Mouse (Mus musculus) layer of hippocampus, adult 9-10 months (tissue): ENCODE results near the gene Snrpd2.
"Not testable (repeated sequence)": the region's sequence is repeated elsewhere in the genome, so short reads cannot be mapped to it uniquely, and the experiment has no call there.

Experiments used
- DNase-seq: peaks from one replicate; pipeline ENCODE4 v3.0.0; 2022; ENCODE audit warnings: low spot score

Gene Snrpd2

DNA sequence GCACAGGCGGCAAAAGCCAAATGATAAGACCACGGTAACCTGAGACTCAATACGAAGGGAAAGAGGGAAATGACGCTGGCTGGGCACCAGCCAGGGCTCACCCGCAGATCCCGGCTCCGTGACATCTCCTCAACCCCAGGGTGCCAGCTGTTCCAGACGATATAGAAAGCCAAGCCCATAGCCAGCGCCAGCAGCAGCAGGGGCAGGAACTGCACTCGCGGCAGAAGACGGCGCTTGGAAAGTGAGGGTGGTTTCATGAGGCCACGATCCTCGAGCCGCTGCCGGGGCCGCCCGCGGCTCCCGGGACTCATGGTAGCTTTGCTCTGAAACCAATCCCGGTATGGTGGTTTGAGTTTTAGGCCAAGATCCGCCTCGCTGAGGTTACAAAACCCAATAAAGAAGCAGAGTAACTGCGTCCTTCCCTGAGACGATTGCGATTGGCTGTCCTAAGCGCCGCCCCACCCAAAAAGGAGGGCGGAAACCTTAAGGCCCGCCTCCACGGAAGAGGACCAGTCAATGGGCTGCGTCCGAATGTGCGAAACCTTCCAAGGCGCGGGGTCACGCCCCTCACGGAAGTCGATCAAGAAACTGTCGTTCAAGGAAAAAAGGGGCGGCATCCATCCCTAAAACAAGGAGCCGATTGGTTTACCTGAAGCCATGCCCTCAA lies 514 bp upstream of the Snrpd2 start, which contains the start of gene Qpctl:
TSS of gene Qpctl (minus strand) at position 417 of the 667 bp plus-strand sequence.
- peak; percentile 95 for DNase-seq

DNA sequence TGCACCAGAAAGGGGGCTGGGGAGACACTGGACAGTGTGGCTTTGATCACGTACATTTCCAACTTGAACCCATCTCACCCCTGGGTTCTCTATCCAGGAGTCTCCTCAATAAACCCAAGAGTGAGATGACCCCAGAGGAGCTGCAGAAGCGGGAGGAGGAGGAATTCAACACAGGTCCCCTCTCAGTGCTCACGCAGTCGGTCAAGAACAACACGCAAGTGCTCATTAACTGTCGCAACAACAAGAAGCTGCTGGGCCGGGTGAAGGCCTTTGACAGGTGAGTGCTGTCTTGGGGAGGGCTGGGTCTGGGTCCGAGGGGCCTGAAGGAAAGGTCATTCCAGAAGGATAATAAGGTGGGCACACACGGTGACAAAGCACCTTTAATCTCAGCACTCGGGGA lies 1.6 kb downstream of the Snrpd2 start:
- DNase-seq = not testable (repeated sequence)

DNA sequence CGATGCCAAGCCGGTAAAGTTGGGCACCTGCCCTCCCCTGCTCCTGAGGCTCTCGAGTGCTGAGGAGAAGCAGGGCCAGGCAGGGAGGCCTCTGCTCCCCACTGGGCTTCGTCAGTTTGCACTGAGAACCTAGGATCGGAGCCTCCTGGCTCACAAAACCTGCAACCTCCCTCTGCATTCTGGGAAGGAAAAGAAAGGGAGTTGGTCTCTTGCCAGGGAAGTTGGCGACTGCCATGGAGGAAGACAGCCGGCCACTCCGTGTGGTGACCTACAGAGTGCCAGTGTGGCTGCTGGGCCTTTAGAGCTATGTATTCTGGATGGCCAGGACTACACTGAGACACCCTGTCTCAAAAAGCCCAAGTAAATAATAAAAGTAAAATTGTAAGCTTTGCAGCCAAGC lies 5.3 kb downstream of the Snrpd2 start:
- no peak for DNase-seq

DNA sequence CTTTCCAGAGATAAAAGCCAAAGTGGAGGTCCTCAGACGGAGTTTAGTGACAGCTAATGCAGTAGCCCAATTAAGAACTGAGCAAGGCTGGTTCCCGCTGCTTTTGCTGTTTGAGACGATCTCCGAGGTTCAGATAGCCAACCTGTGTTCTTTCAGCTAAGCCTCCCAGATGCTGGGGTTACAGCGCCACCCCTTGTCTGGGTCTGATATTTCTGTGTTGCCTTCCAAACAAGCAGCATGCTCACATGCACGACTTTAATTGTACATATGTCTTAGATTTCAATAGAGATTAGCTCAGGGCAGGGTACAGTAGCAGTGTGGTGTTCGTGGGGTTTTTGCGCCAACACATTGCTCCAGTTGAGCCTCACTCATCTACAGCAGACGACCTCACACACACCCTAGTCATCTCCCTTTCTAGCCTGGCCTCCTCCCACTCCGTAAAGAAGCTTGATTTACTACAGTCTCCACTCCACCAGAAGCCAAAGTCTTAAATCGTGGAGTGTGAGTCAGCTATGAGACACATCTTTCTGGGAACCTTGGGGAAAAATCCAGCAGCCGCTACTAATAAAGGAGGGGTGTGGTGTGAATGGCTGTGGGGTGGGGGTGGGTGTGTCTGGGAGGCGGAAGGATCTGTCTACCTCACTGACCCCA lies 6.4 kb downstream of the Snrpd2 start:
- DNase-seq = no peak

DNA sequence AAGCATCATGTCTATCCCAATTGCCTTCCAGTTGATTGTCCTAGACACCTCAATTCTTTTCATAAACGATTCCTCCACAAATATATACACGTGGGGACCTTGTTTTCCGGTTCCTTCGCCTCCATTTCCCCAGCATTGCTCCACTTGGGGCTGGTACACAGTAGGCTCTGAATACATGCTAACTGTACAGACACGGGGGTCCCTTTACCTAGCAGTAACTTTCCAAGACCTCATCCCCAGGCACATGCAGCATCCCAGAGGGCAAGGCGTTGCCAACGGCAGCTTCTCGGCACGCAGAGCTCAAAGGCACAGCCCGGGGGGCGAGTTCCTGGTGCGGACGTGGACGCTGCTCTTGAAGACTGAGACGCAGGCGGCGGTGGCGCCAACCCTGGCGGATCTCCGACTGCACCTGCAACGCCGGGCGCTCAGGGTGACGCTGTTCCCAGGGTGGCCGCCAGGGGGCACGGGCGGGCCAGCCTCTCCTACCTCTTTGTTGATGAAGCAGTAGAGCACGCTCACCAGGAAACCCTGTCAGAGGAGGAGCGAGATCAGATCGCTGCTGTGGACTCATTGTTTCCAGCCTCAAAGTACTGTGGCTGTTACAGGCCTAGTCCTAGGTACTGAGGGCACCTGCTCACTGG lies 7.8 kb downstream of the Snrpd2 start:
- DNase-seq = peak; percentile 84

DNA sequence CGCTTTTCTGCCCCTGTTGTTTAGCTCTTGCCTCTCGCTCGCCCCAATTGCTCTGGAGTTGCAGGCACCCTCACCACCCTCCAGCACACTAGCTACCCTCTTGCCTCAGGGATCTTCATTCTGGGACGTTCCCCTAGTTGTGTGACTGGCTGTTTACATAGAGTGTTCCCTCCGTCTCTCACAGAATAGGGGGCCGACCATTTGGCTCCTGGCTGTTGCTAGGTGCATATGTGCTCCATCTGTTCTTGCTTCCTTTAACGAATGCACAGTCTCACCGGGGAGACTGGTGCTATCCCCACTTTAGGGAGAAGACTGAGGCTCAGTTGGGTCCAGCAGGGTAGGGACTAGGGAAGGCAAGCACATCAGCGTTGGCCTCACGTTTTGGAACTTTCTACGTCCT lies 9.1 kb downstream of the Snrpd2 start:
- DNase-seq = no peak

DNA sequence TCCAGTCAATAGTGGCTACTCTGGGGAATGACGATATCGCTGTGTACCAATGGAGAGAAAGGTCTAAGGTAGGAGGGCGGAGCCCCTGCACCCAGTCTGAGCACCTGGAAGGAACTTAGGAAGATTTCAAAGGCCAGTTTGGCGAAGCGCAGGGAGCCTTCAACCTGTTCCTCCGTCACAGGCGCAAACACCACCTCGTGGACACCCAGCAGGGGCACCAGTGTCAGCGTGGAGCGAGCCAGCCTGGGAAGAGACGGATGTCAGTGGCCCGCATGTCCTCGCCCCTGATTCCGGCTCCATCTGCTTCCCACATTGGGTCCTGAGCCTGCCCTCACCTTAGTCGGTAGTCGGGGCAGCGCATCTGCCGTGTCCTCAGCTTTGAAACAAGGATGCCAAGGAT lies 9.9 kb downstream of the Snrpd2 start:
- no peak for DNase-seq

DNA sequence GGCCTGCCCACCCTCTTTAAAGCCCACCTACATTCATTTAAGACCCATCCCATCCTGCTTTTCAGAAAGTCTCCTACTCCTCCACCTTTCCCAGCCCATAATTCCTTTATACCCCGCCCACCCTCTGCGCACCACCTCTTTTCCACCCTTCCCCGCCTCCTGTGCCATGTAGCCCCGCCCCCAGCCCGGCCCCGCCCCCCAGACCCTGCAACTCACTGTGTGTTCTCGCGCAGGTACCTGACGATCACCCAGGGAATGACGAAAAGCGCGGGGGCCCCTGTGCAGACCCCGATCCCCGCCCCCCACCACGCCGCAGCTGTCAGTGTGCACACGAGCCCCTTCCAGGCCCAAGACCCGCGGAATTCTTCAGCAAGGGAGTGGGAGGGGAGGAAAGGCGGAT lies 10.6 kb downstream of the Snrpd2 start:
- DNase-seq = no peak

DNA sequence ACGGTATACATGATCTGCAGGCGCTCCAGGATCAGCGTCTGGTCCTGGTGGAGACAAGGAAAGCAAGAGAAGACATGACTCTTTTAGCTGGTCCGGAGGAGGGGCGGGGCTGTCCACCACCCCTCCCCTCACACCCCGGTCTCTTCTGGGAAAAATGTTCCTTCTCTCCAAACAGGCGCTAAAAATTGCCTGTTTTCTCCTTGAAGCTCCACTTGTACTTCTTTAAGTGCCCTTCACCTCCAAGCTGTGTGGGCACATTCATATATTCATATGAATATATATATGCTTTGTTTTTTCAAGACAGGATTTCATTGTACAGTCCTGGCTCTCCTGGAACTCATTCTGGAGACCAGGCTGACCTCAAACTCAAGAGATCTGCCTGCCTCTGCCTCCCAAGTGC lies 13.4 kb downstream of the Snrpd2 start:
- no peak for DNase-seq

DNA sequence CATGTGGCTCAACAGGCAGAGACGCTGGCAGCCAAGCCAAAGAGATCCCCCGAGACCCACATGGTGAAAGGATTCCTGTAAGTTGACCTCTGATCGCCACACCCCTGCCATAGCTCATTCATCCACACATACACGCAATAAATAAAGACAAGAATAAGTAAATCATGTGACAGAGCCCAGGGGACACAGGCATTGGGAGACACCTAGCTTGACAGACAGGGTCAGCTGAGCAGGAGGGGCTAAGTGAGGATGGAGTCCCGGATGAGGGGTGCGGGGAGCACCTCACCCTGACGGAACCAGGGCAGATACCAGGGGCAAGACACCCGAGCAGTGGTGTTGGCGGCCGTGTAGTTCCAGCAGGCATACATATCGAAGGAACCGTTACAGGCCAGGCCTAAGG lies 14.2 kb downstream of the Snrpd2 start:
- DNase-seq = no peak

DNA sequence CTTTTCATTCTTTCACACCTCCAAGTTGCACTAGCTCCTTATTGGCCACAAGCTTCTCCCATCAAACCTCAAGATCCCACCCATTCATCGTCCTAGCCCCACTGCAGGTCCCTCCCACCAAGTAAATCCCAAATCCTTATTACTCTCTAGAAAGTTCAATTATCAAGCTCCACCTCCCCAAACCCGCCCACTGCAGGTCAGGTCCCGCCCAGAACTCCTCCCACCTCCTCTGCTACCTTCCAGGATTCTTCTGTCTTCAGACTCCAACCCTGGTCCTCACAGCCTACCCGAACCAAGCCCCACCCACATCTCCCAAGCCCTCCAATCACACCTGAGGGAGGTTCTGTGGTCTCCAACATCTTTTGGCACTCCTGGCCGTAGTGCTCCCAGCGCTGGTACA lies 14.7 kb downstream of the Snrpd2 start:
- DNase-seq = no peak

DNA sequence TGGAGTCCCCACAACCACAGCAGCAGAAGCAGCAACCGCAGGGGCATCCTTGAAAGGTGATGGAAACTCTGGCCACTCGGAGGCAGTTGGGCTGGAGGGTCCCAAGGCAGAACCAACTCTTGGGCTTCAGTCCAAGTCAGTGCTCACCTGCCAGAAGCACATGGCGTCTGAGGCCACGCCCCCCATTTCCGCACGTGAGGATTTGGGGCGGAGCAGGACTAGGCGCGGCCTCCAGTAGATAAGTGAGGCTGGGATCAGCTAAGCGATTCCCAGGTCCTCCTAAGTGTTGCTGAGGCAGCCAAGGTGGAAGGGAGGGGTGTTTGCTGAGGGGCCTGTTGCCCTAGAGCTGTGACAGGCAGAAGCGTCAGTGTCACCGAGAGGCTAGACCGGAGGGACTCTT lies 15.5 kb downstream of the Snrpd2 start:
- DNase-seq = no peak

DNA sequence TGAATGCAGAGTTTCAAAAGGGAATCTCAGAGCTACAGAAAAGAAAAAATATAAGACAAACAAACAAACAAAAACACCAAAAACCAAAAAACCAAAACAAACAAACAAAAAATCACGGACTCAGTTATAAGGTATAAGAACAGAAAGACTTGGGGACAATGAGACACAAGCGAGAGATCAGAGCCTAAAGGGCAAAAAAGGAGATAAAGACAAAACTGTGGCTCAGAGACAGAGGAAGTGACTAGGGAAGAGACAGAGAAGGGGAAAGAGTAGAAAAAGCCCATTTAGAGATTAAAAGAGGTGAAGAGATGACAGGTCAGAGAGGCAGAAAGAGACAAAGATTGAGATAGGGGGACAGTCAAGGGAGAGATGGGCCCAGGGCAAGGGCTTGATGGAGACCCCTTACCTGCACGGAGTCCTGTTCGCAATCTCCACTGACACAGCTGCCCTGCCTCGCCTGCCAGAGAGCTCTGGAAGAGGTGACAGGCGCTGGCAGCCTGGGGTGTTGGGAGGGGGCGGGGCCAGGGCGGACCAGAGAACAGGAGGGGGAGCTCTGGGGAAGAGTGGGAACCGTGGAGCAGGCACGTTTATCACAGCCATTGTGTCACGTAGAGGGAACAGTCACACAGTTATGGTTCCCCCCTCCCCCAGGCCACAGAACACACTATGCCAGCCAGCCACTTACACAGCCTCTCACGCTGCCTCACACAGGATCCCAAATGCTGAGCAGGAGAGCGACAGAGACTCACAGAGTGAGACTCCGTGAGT lies 16.3 kb downstream of the Snrpd2 start, which contains the start of gene Gipr:
TSS of gene Gipr (minus strand) at position 472 of the 768 bp plus-strand sequence.
- no peak for DNase-seq

DNA sequence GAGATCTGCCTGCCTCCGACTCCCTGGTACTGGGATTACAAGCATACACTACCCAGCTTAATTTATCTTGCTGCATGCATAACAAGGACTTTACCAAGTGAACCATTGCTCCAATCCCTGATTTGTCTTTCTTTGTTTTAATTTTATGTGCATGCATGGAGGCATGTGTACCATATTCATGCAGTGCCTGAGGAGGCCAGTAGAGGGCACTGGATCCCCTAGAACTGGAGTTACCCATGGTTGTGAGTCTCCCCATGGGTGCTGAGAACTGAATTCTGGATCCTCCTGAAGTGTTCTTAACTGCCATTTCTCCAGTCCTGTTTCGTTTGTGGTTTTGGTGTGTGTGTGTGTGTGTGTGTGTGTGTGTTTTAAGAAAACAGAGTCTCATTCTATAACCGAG lies 17.5 kb downstream of the Snrpd2 start:
- no peak for DNase-seq

DNA sequence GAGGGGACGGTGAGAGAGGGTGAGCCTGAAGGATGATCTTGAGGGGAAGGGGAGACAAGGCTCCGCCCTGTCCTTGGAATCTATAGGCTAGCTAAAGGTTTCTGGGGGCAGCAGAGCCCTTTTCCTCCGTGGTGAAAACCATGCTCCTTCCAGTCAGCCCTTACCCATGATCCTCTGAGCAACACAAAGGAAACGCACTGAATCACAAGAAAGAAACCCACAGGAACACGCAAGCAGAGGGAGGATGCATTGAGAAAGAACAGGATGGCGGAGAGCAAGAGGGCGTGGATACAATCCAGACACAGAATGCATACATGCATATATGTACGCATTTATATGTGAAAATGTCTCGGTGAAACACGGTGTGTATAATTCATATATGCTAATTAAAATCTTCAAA lies 20.0 kb downstream of the Snrpd2 start:
- no peak for DNase-seq

DNA sequence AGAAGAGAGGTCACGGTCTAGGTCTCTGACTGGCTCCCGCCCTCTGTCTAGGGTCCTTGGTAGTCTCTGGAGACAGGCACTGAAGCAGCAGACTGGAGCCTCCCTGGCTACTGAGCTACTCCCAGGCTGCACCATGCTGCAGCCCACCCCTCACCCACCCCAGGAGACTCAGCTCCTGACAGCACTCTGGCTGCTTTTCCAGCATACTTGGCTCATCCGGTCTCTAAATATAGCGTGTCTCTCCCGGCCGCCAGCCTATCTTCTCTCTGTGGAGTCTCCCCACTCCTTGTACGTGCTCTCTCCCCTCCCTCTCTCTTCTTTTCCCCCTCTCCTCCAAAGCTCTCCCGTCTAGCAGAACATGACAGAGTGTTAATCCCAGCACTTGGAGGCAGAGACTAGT lies 20.6 kb downstream of the Snrpd2 start:
- DNase-seq = no peak

DNA sequence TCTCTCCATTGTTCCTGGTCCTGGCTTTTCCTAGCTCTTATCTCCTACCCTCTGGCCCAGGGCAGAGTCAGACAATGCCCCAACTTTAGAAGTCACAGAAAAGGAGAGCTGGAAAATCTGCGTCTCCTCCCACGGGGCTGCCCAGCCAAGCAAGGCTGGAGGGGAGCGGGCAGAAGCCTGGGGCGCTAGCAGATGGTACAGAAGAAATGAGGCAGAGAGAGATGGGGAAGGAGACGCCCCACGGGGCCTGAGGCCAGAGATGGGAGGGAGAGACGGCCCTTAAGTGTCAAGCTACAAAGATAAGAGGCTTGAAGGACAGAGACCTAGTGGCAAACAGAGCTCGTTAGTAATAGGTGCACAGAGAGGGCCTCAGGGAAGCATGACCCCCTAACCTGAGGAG lies 22.3 kb downstream of the Snrpd2 start:
- no peak for DNase-seq

DNA sequence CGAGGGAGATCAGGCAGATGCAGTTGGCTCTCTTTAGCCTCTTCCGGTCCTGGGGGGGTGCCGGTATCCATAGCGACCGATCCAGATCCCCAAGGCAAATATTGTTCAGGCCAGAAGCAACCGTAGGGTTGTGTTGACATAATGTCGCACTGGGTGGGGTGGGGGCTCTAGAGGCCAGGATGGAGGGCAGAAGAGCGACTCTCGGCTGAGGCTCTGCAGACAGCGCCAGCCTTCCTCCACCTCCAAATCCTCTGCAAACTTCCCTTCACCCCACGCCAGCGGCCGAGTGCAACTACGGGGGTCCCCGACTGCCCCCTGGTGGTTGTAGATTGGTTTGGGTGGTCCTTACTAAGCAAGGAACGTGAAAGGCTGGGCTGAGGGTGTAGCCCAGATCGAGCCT lies 23.4 kb downstream of the Snrpd2 start:
- DNase-seq = peak; percentile 59

DNA sequence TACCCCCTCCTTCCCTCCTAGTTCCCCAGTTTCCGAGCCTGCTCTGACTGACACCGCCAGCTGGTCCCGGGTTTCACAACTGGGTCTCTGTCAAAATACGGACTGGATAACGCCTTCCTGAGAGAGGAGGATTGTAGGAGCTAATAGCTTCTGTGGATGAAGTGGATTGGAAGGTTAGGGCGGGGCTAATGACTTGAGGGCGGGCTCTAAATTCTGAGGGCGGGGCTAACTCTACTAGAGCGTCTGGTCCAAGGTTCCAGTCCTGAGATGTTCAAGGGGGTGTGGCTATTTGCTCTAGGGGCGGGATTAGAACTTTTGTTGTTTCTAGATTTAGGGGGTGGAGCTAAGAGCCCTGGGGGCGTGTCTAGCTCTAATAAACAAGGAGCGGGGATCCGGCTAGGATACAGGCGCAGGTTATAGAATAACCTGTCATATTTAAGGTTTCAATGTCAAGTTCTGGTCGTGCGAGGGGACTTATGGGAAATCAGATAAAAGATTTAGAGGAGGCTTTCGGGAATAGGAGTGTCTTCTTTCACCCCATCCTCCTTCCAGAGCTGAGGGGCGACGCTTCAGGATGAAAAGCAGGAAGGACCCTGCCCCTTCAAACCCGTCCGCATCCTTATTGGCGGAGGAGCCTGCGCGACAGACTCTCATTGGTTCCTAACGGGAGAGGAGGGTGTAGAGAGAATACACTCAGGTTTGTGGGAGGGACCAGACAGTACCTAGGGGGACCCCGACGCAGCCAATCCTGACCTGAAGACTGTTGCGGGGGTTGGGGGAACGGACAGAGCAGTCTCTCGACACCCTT lies 26.4 kb downstream of the Snrpd2 start, which contains the start of gene Eml2:
TSS of gene Eml2 (plus strand) at position 714 of the 808 bp plus-strand sequence.
- peak; percentile 93 for DNase-seq

DNA sequence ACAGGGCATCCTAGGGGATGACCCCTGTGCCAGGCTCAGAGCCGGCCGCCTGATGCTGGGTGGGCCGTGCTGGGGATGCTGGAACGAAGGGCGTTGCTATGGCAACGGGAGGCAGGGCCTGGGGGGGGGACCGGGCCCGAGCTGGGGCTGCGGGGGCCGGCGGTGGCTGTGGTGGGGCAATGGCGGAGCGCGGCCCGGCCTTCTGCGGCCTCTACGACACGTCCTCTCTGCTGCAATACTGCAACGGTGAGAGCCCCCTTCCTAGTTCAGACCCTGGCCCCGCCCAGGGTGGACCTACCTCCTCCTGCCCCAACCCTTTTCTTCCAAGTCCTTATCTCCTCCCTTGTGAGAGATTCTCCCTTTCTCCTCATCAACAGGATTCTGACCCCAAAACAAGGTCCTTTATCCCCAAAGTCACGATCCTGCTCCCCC lies 27.0 kb downstream of the Snrpd2 start:
- DNase-seq = no peak

DNA sequence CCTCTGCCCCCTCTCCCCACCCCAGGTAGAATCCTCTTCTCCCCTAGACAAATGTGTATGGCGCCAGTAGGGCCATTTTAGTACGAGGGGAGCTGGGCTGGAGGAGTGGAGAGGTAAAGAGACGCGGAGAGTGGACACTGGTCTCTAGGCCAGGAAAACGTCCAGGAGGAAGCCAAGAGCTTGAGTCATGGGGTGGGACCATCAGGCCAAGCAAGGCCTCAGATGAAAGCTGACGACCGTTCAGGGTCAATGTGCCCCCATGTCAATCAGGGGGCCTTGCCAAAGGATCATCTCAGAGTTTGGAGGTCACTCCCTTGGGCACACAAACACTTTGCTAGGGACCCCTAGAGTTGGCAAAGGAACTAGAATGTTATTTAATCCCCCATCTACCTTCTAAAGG lies 27.7 kb downstream of the Snrpd2 start:
- no peak for DNase-seq

DNA sequence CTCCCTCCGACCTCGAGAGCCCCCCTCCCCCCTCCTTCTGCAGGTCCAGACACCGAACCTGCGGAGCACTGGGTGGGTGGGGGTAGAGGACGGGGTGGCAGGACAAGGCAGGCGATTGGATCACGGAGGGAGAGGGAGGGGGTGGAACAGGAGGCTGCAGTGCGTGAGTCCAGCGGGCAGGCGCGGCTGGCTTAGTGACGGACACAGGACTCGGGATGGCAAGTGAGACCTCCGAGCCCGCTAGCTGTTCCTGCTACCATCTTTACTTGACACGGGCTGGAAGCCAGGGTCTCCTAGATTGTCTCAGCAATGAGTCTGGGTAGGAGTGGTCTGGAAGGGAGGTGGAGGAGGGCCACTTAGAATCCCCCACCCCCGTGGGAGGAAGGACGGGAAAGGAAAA lies 28.5 kb downstream of the Snrpd2 start:
- no peak for DNase-seq
